Mouse (Mus musculus) c-Kit-positive CD71-positive TER-119-negative erythroid progenitor cells, embryonic 14.5 days (primary cell): Measurements from ENCODE around the gene Gm11146.

Source experiments
- DNase-seq: peaks from one replicate; pipeline ENCODE4 v3.0.0-alpha.2; 2013; ENCODE audit warnings: low read depth

Gene Gm11146

DNA sequence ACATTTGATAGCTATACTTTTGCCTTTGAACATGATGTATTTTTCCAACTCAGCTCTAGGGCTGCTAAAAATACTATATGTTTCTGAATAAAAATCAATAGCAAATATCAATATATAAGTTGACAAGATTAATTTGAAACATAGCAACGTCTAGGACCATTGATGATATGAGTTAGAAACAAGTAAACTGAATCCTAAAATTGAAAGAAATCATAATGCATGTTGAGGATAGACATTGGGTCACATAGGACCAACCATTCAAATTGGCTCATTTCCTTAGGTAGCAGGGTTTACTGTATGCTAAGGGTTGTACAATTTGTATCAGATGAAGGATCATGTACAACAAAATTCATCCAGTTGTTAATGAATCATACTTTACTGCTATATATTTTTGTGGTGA is at the start of gene Gm11146:
Gene Gm11146 (minus strand): TSS at position 101 of the 400 bp plus-strand sequence.
- no peak for DNase-seq

DNA sequence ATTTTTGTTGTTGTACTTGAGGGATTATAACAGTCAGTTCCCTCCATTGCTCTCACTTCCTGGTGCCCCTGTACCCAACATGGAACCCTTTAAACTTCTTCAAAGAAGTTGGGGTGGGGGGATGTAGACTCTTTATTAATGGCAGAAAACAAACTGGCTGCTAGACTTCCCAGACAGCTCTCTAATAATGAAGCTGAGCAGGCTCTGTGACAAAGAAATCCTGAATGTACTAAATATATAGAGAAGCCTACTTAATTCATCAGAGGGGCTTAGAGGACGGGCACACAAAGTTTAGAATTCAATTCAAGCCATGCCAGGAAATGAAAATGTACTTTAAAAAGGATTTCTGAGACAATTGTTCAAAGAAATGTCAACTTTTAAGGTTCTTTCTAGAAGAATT is 48.7 kb upstream of the Gm11146 start:
- DNase-seq = no peak

GRCm38 (mm10) chr16:77649006-77649405 is 47.1 kb upstream of the Gm11146 start:
- DNase-seq = no peak

DNA sequence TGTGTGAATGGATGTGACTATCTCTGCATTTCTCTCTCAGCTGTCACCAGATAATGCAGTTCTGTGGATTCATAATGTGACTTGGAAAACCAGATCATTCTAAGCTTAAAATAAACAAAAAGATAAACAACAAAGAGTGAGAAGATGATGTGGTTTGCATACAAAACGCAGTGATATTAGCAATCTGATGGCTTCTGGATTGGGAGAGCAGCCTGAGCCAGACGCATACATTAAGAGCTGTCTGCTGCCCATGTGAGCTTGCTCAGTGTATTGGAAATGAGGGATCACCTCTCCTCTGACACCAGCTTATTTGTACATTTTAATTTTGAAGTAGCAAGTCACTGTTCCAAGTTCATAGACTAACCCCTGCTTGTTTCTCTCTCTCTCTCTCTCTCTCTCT is 46.3 kb upstream of the Gm11146 start:
- no peak for DNase-seq

DNA sequence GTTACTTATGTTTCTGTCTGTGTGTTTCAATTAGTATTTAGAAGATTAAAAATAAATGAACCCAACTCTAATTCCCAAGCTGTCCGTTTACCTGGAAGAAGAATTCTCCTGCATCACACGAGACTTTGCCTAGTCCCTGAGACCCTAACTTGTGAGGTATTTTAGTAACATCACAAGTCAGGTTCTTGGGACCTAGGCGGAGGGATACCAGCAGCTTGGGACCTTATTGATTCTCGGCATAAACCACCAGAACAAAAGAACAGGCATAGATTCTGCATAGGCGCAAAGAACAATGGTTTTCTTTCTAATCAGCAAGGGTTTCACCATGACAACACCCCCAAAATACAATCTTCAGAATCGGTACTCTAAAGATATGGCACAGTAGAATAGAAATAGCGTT is 44.3 kb upstream of the Gm11146 start:
- no peak for DNase-seq

GRCm38 (mm10) chr16:77644976-77645375 is 43.1 kb upstream of the Gm11146 start:
- DNase-seq = no peak

GRCm38 (mm10) chr16:77643871-77644720 is 42.2 kb upstream of the Gm11146 start:
- DNase-seq = no peak

DNA sequence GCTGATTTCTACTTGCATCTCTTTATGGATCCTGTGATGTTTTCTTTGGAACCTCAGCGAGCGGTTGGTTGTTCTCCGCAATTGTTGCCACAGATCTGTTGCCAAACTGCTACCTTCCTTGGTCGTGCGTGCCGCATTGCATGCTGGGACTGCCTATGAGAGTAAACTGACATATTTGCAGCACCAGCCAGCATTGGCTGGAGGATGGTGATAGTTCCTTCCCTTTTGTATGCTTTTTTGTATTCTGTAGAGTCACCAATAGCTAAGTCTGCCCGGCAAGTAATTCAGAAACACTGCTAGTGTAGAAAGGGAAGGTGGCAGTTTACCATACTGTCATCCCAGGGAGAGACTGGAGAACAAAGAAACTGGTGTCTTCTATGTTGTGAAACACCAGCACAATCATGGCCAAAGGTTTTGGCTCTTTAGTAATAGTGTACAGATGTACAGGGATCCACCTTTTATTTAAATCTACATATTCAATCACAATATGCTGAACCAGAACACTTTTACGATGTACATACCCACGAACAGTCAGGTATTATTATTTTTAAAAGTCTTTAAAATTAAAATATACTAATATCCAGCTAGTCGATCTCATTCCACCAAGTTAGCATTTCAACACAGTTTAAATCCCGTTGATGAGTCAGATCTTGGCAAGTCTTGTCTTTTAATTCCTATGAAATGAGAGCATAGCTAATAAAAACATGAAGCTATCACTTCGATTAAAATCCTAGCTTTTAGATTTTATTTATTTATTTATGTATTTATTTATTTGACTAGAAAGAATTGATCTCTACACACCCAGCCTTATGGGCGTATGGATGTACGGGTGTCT is 41.4 kb upstream of the Gm11146 start:
- no peak for DNase-seq

- DNase-seq = no peak
Observed at GRCm38 (mm10) chr16:77636497-77636896, 34.6 kb upstream of the Gm11146 start.

- DNase-seq = no peak
Observed at GRCm38 (mm10) chr16:77632315-77632881, 30.5 kb upstream of the Gm11146 start.

DNA sequence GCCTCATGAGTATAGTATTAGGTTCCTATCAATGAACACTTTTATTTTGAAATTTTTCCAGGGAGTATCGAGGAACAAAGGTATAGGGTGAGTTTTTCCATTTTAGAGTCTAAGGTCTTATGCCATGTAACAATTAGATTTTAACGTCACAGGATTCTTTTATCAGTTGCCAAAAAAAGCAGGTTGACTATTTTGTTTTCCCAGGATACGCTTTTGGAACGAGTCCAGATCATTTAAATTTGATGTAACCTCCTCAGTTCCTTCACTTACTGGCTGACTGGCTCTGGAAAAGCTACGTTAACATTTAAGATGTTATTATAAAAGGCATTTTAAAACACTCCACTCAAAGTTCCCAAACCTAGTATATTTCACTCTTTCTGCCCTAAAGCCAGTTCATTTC is 20.8 kb upstream of the Gm11146 start:
- no peak for DNase-seq

GRCm38 (mm10) chr16:77602581-77602980 is 687 bp upstream of the Gm11146 start:
- DNase-seq = no peak

DNA sequence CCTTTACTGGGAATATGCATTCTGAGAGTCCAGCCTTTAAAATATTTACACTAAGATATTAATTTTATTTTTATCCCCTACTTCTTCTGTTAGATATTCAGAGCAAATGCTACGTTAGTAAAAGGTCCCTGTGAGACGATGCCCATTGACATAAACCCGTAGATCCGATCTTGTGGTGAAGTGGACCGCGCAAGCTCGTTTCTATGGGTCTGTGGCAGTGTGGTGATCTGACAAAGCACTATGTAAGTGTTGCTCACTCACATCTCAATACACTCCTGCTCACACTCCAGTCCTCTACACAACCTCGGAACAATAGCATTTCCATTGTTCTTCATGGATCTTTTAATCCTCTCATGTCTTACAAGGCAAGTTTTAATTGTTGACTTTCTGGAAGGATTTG is 3.1 kb downstream of the Gm11146 start:
- DNase-seq = no peak

GRCm38 (mm10) chr16:77596556-77596955 is 5.3 kb downstream of the Gm11146 start:
- no peak for DNase-seq

- no peak for DNase-seq
Observed at GRCm38 (mm10) chr16:77595661-77596060, 6.2 kb downstream of the Gm11146 start.

DNA sequence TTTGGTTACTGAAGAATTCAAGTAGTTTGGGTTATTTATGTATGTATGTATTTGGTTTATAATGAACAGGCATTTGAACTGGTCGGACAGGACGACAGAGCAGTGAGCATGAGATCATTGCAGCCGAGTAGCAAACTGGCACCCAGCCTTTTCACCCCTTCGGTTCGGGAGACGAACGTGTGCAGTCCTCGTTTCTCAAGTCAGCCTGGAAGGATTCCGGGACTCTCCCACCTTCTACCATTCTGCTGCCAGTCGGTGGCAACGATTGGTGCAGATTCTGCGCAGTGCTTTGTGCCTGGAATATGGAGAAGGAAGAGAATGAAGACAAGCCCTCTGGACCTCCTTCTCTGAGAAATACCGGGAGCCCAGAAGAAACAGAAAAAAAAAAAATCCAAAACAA is 7.3 kb downstream of the Gm11146 start:
- DNase-seq = no peak

DNA sequence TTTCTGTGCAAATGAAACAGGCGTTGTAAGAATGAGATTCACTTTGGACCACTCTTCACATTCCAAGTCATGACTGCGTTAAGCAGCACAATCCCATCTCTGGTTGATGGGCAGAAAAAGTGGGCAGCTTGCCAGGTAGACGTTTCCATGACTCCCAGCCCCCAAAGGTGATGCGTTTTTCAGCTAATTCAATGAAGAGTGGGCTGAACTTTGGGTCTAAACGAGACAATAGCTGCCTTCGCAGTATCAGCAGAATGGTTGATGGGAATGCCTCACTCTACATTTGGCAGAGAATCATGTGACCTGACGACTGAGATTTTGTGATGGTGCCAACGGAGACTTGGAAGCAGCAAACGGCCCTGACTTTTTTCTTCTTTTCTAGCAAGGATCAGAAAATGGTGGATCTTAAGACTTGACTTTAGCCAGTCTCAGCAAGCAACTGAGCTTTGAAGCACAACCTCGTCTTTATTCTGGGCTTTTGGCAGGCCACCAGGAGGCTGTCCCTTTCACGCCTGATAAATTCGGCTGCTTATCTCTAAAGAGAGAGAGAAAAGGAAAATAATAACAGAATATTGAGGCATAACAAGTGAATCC is 8.0 kb downstream of the Gm11146 start:
- no peak for DNase-seq

DNA sequence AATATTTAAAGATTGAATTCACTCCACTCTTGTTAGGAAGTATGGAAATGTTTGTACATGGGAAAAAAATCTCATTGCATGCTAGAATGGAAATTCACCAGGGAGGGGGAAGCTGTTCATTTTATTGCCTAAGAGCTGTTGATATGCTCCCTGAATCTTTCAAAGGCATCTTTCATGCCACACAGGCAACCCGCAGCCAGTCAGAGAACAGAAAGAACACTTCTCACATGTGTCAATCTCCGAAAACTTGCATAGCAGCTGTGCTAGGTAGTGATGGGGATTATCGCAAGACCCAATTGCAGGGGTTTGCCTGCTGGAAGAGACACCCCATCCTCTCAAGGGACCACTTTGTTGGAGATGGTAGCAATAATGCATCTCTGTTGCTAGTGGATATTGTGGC is 8.9 kb downstream of the Gm11146 start:
- DNase-seq = no peak

GRCm38 (mm10) chr16:77573036-77573435 is 28.9 kb downstream of the Gm11146 start:
- no peak for DNase-seq

GRCm38 (mm10) chr16:77569457-77569856 is 32.4 kb downstream of the Gm11146 start:
- DNase-seq = no peak

DNA sequence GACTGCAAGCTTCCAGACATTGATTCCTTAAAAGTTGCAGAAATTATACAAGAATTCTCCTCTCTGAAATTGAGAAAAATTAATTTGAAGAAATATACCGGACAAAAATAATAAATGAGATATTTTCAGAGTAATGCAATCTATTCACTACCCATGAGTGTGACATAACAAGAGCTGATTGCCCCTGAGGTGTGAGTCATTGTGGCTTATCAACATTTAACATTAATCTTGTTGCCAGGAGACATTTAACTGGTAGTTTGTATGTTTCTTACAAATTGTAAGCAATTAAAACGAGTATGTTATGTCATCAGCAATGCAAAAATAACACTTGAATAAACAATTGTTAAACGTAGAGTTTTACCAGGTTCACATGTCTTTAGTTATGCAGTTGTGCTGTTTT is 33.5 kb downstream of the Gm11146 start:
- no peak for DNase-seq

DNA sequence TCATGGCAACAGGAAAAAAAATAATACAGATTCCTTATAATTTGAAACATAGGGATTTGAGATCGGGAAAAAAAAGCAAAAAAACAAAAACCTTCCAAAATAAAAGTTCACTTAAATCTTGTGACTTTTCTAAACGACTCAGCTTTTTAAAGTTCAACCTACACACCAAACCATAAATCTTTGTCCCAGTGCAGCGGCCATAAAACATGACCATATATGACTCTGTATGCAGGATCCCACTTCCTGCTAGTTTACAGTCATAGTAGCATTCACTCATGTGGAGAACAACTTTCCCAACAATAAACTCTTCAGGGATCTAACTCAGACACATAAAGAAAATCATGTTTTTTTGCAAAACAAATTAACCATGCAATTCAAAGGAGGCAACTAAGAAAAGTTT is 39.0 kb downstream of the Gm11146 start:
- no peak for DNase-seq
